Mouse (Mus musculus): ENCODE measurements around the gene Dnaja3. TPM values are rescaled to one million over a fixed set of nuclear protein-coding genes. Genes with fewer than 3 reads are reported as not detected.

The Dnaja3 gene
- polyA plus RNA-seq, 1 experiment, result 13.7 TPM

DNA sequence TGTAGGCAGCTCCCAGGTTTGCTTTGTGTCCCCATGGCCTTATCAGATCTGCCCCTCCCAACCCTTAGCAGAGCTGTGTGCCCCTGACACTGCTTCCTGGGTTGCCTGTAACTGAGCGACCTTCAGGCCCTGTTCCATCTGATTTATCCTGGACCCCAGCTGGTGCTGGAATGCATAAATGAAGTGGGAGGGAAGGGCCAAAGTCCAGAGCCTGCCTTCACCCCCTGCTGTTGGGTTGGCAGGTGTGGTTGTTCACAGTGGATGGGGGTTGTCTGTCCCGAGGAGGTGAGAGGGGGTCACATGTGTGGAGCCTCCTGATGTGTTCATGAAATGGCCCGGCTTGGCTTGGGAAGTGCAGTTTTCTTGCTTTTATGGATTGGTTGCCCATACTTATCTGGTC, 37.6 kb upstream of the Dnaja3 start:
- peaks cover 31% of the 10 kb centered on the region for H3K4me1 ChIP-seq (ENCODE audit: control insufficient read depth, insufficient read depth, insufficient read length, low read length)
- 15% methylated on average over 3 of the region's 3 CpGs for WGBS
- H3K36me3 ChIP-seq (ENCODE audit: control insufficient read depth, insufficient read depth, low read length), result no peaks in the 10 kb centered on the region
- TF ChIP-seq POLR2A (IDR thresholded peaks at IDR 0.05; ENCODE audit: low read depth, low read length) (no peak), CTCF (IDR thresholded peaks at IDR 0.05; ENCODE audit: extremely low read depth, insufficient read length, insufficient replicate concordance, low read depth, low read length) (no peak)
- no peak overlapping the region for H3K27ac ChIP-seq (ENCODE audit: insufficient read depth, low read depth, low read length)
- no peak overlapping the region for H3K4me3 ChIP-seq (ENCODE audit: low read depth, low read length)
- no peaks in the 10 kb centered on the region for H3K27me3 ChIP-seq (ENCODE audit: control insufficient read depth, insufficient read depth, low read length)

- TF ChIP-seq POLR2A (IDR thresholded peaks at IDR 0.05; ENCODE audit: low read depth, low read length) (no peak), CTCF (IDR thresholded peaks at IDR 0.05; ENCODE audit: extremely low read depth, insufficient read length, insufficient replicate concordance, low read depth, low read length) (no peak)
- Histone ChIP-seq H3K4me1 (ENCODE audit: control insufficient read depth, insufficient read depth, insufficient read length, low read length) (peaks cover 34% of the 10 kb centered on the region), H3K27ac (ENCODE audit: insufficient read depth, low read depth, low read length) (no peak overlapping the region)
Observed at GRCm38 (mm10) chr16:4602766-4603452, 36.9 kb upstream of the Dnaja3 start.

DNA sequence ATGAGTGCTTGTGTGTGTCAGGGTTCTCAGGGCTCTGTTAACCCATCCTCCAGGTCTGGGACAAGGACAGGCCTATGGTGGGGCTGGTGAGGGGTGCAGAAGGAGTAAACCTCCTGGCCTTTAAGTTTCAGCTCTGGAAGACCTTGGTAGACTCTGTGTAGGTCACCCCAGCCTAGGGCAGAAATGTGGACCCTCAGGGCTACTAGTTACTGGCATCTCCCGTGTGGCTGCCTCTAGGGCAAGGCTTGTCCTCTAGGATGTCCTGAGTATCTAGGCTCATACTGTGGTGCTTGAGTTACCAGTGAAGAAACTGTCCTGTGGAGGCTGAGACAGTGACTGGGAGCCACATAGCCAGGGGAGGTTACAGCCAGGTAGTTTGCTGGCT, 36.3 kb upstream of the Dnaja3 start:
- H3K4me1 ChIP-seq (ENCODE audit: control insufficient read depth, insufficient read depth, insufficient read length, low read length), result peaks cover 34% of the 10 kb centered on the region
- WGBS, result 84% methylated on average over 1 of the region's 1 CpGs

More at GRCm38 (mm10) chr16:4602766-4603452, 36.9 kb upstream of the Dnaja3 start:
- Histone ChIP-seq H3K36me3 (ENCODE audit: control insufficient read depth, insufficient read depth, low read length) (no peaks in the 10 kb centered on the region), H3K4me3 (ENCODE audit: low read depth, low read length) (no peak overlapping the region), H3K27me3 (ENCODE audit: control insufficient read depth, insufficient read depth, low read length) (no peaks in the 10 kb centered on the region)
- 73% methylated on average over 7 of the region's 7 CpGs for WGBS

DNA sequence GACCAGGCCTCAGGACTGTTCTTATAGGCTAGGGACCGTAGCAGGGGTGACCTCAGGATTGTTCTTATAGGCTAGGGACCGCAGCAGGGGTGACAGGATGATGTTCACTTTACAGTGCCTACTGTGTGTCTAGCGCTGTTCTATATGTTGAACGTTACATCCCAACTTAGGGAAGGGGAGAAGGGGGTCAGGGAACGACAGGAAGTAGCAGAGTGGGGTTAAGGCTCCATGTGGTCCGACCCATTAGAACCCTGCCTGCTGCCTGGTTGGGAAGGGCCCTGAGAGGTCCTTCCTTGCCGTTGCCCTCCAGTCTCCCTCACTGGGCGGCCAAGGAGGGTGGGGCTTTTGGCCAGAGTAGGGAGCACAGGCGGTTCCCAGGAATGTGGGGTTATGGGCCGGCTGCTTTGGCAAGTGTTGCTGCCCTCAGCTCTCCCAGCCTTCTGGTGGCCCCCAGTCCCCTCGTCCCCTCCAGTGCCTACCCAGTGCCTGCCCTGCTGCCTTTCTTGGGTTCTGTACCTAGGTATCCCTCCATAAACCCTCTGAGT, 35.4 kb upstream of the Dnaja3 start:
- H3K27me3 ChIP-seq (ENCODE audit: control insufficient read depth, insufficient read depth, low read length), result no peaks in the 10 kb centered on the region
- 70% methylated on average over 11 of the region's 11 CpGs for WGBS
- H3K36me3 ChIP-seq (ENCODE audit: control insufficient read depth, insufficient read depth, low read length), result no peaks in the 10 kb centered on the region
- H3K27ac ChIP-seq (ENCODE audit: insufficient read depth, low read depth, low read length), result no peak overlapping the region
- no peak for TF ChIP-seq POLR2A (IDR thresholded peaks at IDR 0.05; ENCODE audit: low read depth, low read length)
- no peak for TF ChIP-seq CTCF (IDR thresholded peaks at IDR 0.05; ENCODE audit: extremely low read depth, insufficient read length, insufficient replicate concordance, low read depth, low read length)
- no peak overlapping the region for H3K4me3 ChIP-seq (ENCODE audit: low read depth, low read length)
- H3K4me1 ChIP-seq (ENCODE audit: control insufficient read depth, insufficient read depth, insufficient read length, low read length), result peaks cover 34% of the 10 kb centered on the region

More for the DNA sequence above, 36.3 kb upstream of the Dnaja3 start:
- no peak overlapping the region for H3K4me3 ChIP-seq (ENCODE audit: low read depth, low read length)
- no peak for TF ChIP-seq CTCF (IDR thresholded peaks at IDR 0.05; ENCODE audit: extremely low read depth, insufficient read length, insufficient replicate concordance, low read depth, low read length)
- no peak for TF ChIP-seq POLR2A (IDR thresholded peaks at IDR 0.05; ENCODE audit: low read depth, low read length)
- no peak overlapping the region for H3K27ac ChIP-seq (ENCODE audit: insufficient read depth, low read depth, low read length)
- no peaks in the 10 kb centered on the region for H3K27me3 ChIP-seq (ENCODE audit: control insufficient read depth, insufficient read depth, low read length)
- no peaks in the 10 kb centered on the region for H3K36me3 ChIP-seq (ENCODE audit: control insufficient read depth, insufficient read depth, low read length)

- WGBS, result 53% methylated on average over 13 of the region's 13 CpGs
- H3K27ac ChIP-seq (ENCODE audit: insufficient read depth, low read depth, low read length), result peak overlapping the region; percentile 60
Observed at GRCm38 (mm10) chr16:4605514-4606131, 34.2 kb upstream of the Dnaja3 start.

GRCm38 (mm10) chr16:4606431-4607084, 33.2 kb upstream of the Dnaja3 start:
- H3K27me3 ChIP-seq (ENCODE audit: control insufficient read depth, insufficient read depth, low read length), result no peaks in the 10 kb centered on the region
- TF ChIP-seq POLR2A (IDR thresholded peaks at IDR 0.05; ENCODE audit: low read depth, low read length) (no peak), CTCF (IDR thresholded peaks at IDR 0.05; ENCODE audit: extremely low read depth, insufficient read length, insufficient replicate concordance, low read depth, low read length) (peak; percentile 66; the same call in 1 of the 2 replicates)
- peaks cover 34% of the 10 kb centered on the region for H3K4me1 ChIP-seq (ENCODE audit: control insufficient read depth, insufficient read depth, insufficient read length, low read length)
- 21% methylated on average over 5 of the region's 5 CpGs for WGBS
- no peaks in the 10 kb centered on the region for H3K36me3 ChIP-seq (ENCODE audit: control insufficient read depth, insufficient read depth, low read length)
- no peak overlapping the region for H3K4me3 ChIP-seq (ENCODE audit: low read depth, low read length)
- peak overlapping the region; percentile 60 for H3K27ac ChIP-seq (ENCODE audit: insufficient read depth, low read depth, low read length)

More at GRCm38 (mm10) chr16:4605514-4606131, 34.2 kb upstream of the Dnaja3 start:
- TF ChIP-seq CTCF (IDR thresholded peaks at IDR 0.05; ENCODE audit: extremely low read depth, insufficient read length, insufficient replicate concordance, low read depth, low read length), result no peak
- no peak for TF ChIP-seq POLR2A (IDR thresholded peaks at IDR 0.05; ENCODE audit: low read depth, low read length)
- H3K4me1 ChIP-seq (ENCODE audit: control insufficient read depth, insufficient read depth, insufficient read length, low read length), result peaks cover 34% of the 10 kb centered on the region
- no peak overlapping the region for H3K4me3 ChIP-seq (ENCODE audit: low read depth, low read length)
- H3K36me3 ChIP-seq (ENCODE audit: control insufficient read depth, insufficient read depth, low read length), result no peaks in the 10 kb centered on the region
- H3K27me3 ChIP-seq (ENCODE audit: control insufficient read depth, insufficient read depth, low read length), result no peaks in the 10 kb centered on the region

All from small intestine, adult 2 months (tissue).